Mouse (Mus musculus) heart, embryonic 11.5 days (tissue): Measurements from ENCODE around the gene Plcg1. TPM values are rescaled to one million over a fixed set of nuclear protein-coding genes. Genes with fewer than 3 reads are reported as not detected.

Experiments
- ATAC-seq: fragments of 200-750 bp; cut with Nextera tagmentation; replicated peaks from 2 replicates; pipeline ENCODE4 v1.8.0; 2017; ENCODE audit warnings: moderate library complexity; ENCODE audit not compliant: insufficient number of reproducible peaks, low FRiP score, low TSS enrichment
- H3K27ac ChIP-seq: fragments of 300-500 bp; sonication (generic); 2 replicates; pipeline ENCODE4 v1.5.1; 2014; ENCODE audit warnings: mild to moderate bottlenecking, low read depth, low read length
- H3K27me3 ChIP-seq: fragments of 300-500 bp; sonication (generic); 2 replicates; pipeline ENCODE4 v1.6.1; 2014; ENCODE audit warnings: mild to moderate bottlenecking, low read length, mixed read lengths; ENCODE audit not compliant: control insufficient read depth, insufficient read depth
- H3K36me3 ChIP-seq: fragments of 300-500 bp; sonication (generic); 2 replicates; pipeline ENCODE4 v1.6.1; 2014; ENCODE audit warnings: mild to moderate bottlenecking, low read length, moderate library complexity, mixed read lengths; ENCODE audit not compliant: control insufficient read depth, insufficient read depth
- H3K4me1 ChIP-seq: fragments of 300-500 bp; sonication (generic); 2 replicates; pipeline ENCODE4 v1.6.1; 2014; ENCODE audit warnings: low read length; ENCODE audit not compliant: control insufficient read depth, insufficient read depth
- H3K4me2 ChIP-seq: fragments of 300-500 bp; sonication (generic); 2 replicates; pipeline ENCODE4 v1.6.1; 2014; ENCODE audit warnings: mild to moderate bottlenecking, moderate library complexity
- H3K4me3 ChIP-seq: fragments of 300-500 bp; sonication (generic); 2 replicates; pipeline ENCODE4 v1.5.1; 2014; ENCODE audit warnings: low read depth, low read length
- H3K9ac ChIP-seq: fragments of 300-500 bp; sonication (generic); 2 replicates; pipeline ENCODE4 v1.6.1; 2014; ENCODE audit warnings: mild to moderate bottlenecking, low read depth, low read length, moderate library complexity
- H3K9me3 ChIP-seq: fragments of 300-500 bp; sonication (generic); replicated peaks from 2 replicates; pipeline ENCODE4 v1.6.1; 2016; ENCODE audit warnings: low read length; ENCODE audit not compliant: control insufficient read depth
- WGBS: fragments of 180-500 bp; shearing (Covaris S2); extraction: QIAGEN DNeasy Blood & Tissue Kit; methylation state at CpG from one replicate; pipeline ENCODE4 v1.1.7; 2014; ENCODE audit not compliant: insufficient replicate concordance; 5-methylcytosine and 5-hydroxymethylcytosine counted together
- polyA plus RNA-seq: library from polyadenylated mRNA; unstranded; fragments of >200 nt; fragmentation: Nextera tagmentation; extraction: Ambion mirVana; gene quantifications from 2 replicates; pipeline ENCODE4 v1.2.1, GENCODE M21; 2014

Gene Plcg1
- polyA plus RNA-seq, 1 experiment from 2014 or later, result 31.0 TPM

GRCm38 (mm10) chr2:160793117-160793516, 62.0 kb downstream of the Plcg1 start:
- WGBS, result 77% methylated on average over 2 of the region's 2 CpGs
- H3K27ac ChIP-seq, result no peak overlapping the region
- ATAC-seq, result no peak

GRCm38 (mm10) chr2:160796973-160797372, 65.9 kb downstream of the Plcg1 start:
- Histone ChIP-seq H3K27me3 (no peaks in the 10 kb centered on the region), H3K9me3 (no peaks in the 10 kb centered on the region), H3K27ac (no peak overlapping the region), H3K36me3 (no peaks in the 10 kb centered on the region), H3K4me3 (no peak overlapping the region), H3K4me1 (no peaks in the 10 kb centered on the region), H3K4me2 (no peak overlapping the region), H3K9ac (no peak overlapping the region)
- WGBS, result 65% methylated on average over 2 of the region's 2 CpGs
- no peak for ATAC-seq

More at GRCm38 (mm10) chr2:160793117-160793516, 62.0 kb downstream of the Plcg1 start:
- Histone ChIP-seq H3K9ac (no peak overlapping the region), H3K4me3 (no peak overlapping the region), H3K36me3 (no peaks in the 10 kb centered on the region), H3K4me2 (no peak overlapping the region), H3K4me1 (peaks cover 4% of the 10 kb centered on the region; the same call in 1 of the 2 replicates), H3K27me3 (no peaks in the 10 kb centered on the region), H3K9me3 (no peaks in the 10 kb centered on the region)

DNA sequence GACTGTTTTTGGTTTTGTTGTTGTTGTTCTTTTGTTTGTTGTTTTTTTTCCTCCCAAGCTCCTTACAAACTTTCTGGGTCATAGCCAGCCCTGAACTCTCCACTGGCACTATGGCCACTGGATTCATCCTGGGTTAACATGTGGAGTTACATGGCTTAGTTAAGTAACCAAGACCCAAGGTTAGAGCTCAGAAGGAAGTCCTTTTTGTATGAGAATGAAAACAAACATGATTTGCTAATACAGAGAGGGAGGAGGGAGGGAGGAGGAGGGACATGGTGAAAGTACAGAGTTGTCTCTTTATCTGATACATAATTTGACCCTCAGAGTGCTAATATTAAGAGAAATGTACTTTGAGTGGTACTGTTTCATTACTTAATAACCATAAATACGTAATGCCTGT, 67.1 kb downstream of the Plcg1 start:
- H3K36me3 ChIP-seq, result no peaks in the 10 kb centered on the region
- no peaks in the 10 kb centered on the region for H3K9me3 ChIP-seq
- no peak for ATAC-seq
- H3K27ac ChIP-seq, result no peak overlapping the region
- H3K4me1 ChIP-seq, result no peaks in the 10 kb centered on the region
- H3K4me3 ChIP-seq, result no peak overlapping the region
- WGBS, result 80% methylated on average over 1 of the region's 1 CpGs
- no peak overlapping the region for H3K4me2 ChIP-seq
- H3K27me3 ChIP-seq, result no peaks in the 10 kb centered on the region
- H3K9ac ChIP-seq, result no peak overlapping the region

DNA sequence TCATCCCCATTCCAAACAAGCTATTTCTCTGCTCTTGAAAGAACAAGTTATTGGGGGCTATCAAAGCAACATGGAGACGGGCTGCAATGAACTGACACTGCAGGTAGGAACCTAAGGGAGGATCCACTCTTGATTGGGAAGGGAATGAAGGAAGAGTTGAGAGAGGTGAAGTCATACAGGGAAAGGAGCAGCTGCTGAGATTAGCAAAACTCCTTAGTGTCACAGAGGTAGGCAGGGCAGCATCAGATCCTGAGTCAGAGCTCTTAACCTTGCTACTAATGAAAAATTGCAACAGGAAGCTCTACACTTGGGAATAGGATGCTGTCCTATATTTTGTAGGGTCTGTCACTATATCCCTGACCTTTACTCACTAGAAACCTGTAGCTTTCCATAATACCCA, 69.9 kb downstream of the Plcg1 start:
- Histone ChIP-seq H3K9me3 (no peaks in the 10 kb centered on the region), H3K4me2 (no peak overlapping the region), H3K36me3 (no peaks in the 10 kb centered on the region), H3K4me1 (peaks cover 1% of the 10 kb centered on the region; the same call in 1 of the 2 replicates), H3K4me3 (no peak overlapping the region), H3K27ac (no peak overlapping the region), H3K27me3 (no peaks in the 10 kb centered on the region), H3K9ac (no peak overlapping the region)
- ATAC-seq, result no peak
- WGBS, result 72% methylated on average over 1 of the region's 1 CpGs

GRCm38 (mm10) chr2:160802326-160802725, 71.2 kb downstream of the Plcg1 start:
- no peaks in the 10 kb centered on the region for H3K36me3 ChIP-seq
- no peaks in the 10 kb centered on the region for H3K9me3 ChIP-seq
- WGBS, result 81% methylated on average over 3 of the region's 3 CpGs
- no peak overlapping the region for H3K9ac ChIP-seq
- no peak overlapping the region for H3K4me3 ChIP-seq
- no peak overlapping the region for H3K27ac ChIP-seq
- no peak overlapping the region for H3K4me2 ChIP-seq
- peaks cover 5% of the 10 kb centered on the region; the same call in 1 of the 2 replicates for H3K4me1 ChIP-seq
- no peak for ATAC-seq
- H3K27me3 ChIP-seq, result no peaks in the 10 kb centered on the region

DNA sequence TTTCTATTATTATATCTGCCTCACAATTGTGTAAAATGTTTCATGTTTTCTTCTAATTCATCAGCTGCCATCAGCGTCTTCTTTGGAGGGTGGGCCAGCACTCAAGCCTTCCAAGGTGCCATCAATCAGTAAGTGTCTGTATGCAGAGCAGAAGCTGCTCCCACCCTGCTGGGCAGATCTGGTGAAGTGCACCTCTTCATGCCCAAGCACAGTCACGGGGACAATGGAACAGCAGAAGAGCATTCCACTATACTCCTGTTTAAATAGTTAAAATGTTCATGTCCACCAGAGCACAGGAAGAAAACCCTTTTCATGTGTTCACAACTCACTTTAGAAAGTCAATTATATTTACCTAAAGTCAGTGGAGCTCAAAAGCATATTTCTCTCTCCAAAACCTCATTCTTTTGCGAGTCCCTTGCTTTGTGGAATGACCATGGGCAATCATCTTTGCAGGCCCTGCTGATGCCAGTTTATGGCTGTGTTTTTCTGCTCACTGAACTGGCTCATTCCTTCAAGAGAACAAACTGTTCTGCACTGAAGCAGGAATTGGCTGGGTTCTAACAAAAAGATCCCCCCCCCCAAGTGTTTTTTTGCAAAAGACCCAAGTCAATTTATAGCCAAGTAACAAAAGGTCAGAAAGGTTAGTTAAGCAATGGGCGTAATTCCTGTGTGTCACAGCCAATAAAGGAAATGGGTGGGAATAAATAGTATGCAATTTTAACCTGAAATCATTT, 73.9 kb downstream of the Plcg1 start:
- no peaks in the 10 kb centered on the region for H3K36me3 ChIP-seq
- 72% methylated on average over 4 of the region's 4 CpGs for WGBS
- H3K9ac ChIP-seq, result no peak overlapping the region
- H3K27me3 ChIP-seq, result no peaks in the 10 kb centered on the region
- H3K4me2 ChIP-seq, result no peak overlapping the region
- H3K4me3 ChIP-seq, result no peak overlapping the region
- no peak overlapping the region for H3K27ac ChIP-seq
- H3K9me3 ChIP-seq, result no peaks in the 10 kb centered on the region
- no peak for ATAC-seq
- peaks cover 5% of the 10 kb centered on the region; the same call in 1 of the 2 replicates for H3K4me1 ChIP-seq

DNA sequence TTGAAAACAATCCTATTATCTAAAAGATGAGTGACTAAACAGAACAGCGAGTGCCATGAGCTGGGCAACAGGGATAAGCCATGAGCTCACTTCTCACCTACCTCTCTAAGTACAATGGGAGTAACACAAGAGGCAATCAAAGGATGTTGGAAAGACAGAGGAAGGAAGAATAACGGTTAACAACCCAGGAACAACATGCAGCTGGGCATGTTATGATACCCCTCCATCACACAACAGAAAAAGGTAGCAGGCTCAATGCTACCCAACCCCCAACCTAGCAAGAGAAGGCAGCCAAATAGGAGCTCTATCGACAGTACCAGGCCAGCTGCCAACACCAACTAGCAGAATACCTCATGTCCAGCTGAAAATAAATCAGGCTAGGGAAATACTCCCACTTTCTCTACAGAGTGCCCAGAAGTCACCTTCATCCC, 75.0 kb downstream of the Plcg1 start:
- Histone ChIP-seq H3K4me1 (peaks cover 5% of the 10 kb centered on the region; the same call in 1 of the 2 replicates), H3K36me3 (no peaks in the 10 kb centered on the region), H3K4me3 (no peak overlapping the region), H3K9me3 (no peaks in the 10 kb centered on the region), H3K4me2 (no peak overlapping the region), H3K9ac (no peak overlapping the region), H3K27me3 (no peaks in the 10 kb centered on the region), H3K27ac (no peak overlapping the region)
- no peak for ATAC-seq
- WGBS, result 28% methylated on average over 3 of the region's 3 CpGs

GRCm38 (mm10) chr2:160810376-160810775, 79.3 kb downstream of the Plcg1 start:
- Histone ChIP-seq H3K36me3 (no peaks in the 10 kb centered on the region), H3K9ac (no peak overlapping the region), H3K27ac (no peak overlapping the region), H3K4me1 (peaks cover 5% of the 10 kb centered on the region; the same call in 1 of the 2 replicates), H3K9me3 (no peaks in the 10 kb centered on the region), H3K4me3 (no peak overlapping the region), H3K4me2 (no peak overlapping the region), H3K27me3 (no peaks in the 10 kb centered on the region)
- ATAC-seq, result no peak

DNA sequence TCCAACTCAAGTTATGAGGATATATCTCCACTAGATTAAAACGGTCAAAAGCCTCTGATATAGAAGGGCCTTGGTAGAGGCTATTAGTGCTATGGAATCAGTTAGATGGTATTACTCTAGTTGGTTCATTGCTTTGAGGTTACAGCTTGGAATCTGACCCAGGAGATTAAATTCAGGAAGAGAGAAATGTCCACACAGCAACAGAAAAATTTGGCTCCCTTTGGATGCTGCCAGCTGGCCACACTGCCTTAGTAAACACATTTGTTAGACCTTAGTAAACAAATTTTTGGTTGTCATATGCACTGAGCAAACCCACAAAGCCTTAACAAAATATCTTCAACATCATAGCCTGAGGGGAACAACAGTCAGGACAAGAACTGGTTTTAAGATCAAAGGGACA, 79.7 kb downstream of the Plcg1 start:
- Histone ChIP-seq H3K4me3 (no peak overlapping the region), H3K4me1 (peaks cover 5% of the 10 kb centered on the region; the same call in 1 of the 2 replicates), H3K36me3 (no peaks in the 10 kb centered on the region), H3K9me3 (no peaks in the 10 kb centered on the region), H3K27ac (no peak overlapping the region), H3K9ac (no peak overlapping the region), H3K4me2 (no peak overlapping the region), H3K27me3 (no peaks in the 10 kb centered on the region)
- ATAC-seq, result no peak
- 74% methylated on average over 1 of the region's 1 CpGs for WGBS
